Mouse (Mus musculus) midbrain, embryonic 15.5 days (tissue): ENCODE measurements around the gene Nsun4. TPM values are rescaled to one million over a fixed set of nuclear protein-coding genes. Genes with fewer than 3 reads are reported as not detected.

Experiments
- ATAC-seq: fragments of 200-750 bp; cut with Nextera tagmentation; replicated peaks from 2 replicates; pipeline ENCODE4 v1.8.0; 2017; ENCODE audit warnings: moderate TSS enrichment
- H3K27ac ChIP-seq: fragments of 300-500 bp; sonication (generic); 2 replicates; pipeline ENCODE4 v1.5.1; 2015; ENCODE audit warnings: mild to moderate bottlenecking, inconsistent platforms
- H3K27me3 ChIP-seq: fragments of 300-500 bp; sonication (generic); replicated peaks from 2 replicates; pipeline ENCODE4 v1.6.1; 2015; ENCODE audit warnings: inconsistent platforms
- H3K36me3 ChIP-seq: fragments of 300-500 bp; sonication (generic); replicated peaks from 2 replicates; pipeline ENCODE4 v1.6.1; 2015; ENCODE audit warnings: inconsistent platforms
- H3K4me1 ChIP-seq: fragments of 300-500 bp; sonication (generic); 2 replicates; pipeline ENCODE4 v1.6.1; 2015; ENCODE audit warnings: inconsistent platforms
- H3K4me2 ChIP-seq: fragments of 300-500 bp; sonication (generic); 2 replicates; pipeline ENCODE4 v1.6.1; 2015; ENCODE audit warnings: inconsistent platforms, mild to moderate bottlenecking, moderate library complexity
- H3K4me3 ChIP-seq: fragments of 300-500 bp; sonication (generic); 2 replicates; pipeline ENCODE4 v1.5.1; 2015; ENCODE audit warnings: mild to moderate bottlenecking, inconsistent platforms
- H3K9ac ChIP-seq: fragments of 300-500 bp; sonication (generic); 2 replicates; pipeline ENCODE4 v1.6.1; 2015; ENCODE audit warnings: mild to moderate bottlenecking, inconsistent platforms
- H3K9me3 ChIP-seq: fragments of 300-500 bp; sonication (generic); 2 replicates; pipeline ENCODE4 v1.6.1; 2016; ENCODE audit warnings: inconsistent platforms
- WGBS: fragments of 180-500 bp; shearing (Covaris S2); methylation state at CpG from one replicate; pipeline ENCODE4 v1.1.7; 2015; ENCODE audit warnings: mixed read lengths; 5-methylcytosine and 5-hydroxymethylcytosine counted together
- polyA plus RNA-seq: library from polyadenylated mRNA; unstranded; fragments of >200 nt; fragmentation: Nextera tagmentation; extraction: Ambion mirVana; gene quantifications from 2 replicates; pipeline ENCODE4 v1.2.1, GENCODE M21; 2015

Nsun4 gene
- 12.3 and 13.5 TPM in 2 replicates for polyA plus RNA-seq

- under 1% methylated on average over 35 of the region's 35 CpGs for WGBS
- Histone ChIP-seq H3K4me2 (peak within 1 kb of the TSS; percentile 65), H3K36me3 (no peaks in the 10 kb centered on the region), H3K9ac (peak within 1 kb of the TSS; percentile 54), H3K4me3 (peak within 1 kb of the TSS; percentile 67), H3K9me3 (no peaks in the 10 kb centered on the region), H3K27me3 (no peaks in the 10 kb centered on the region), H3K27ac (peak within 1 kb of the TSS; percentile 85), H3K4me1 (peaks cover 17% of the 10 kb centered on the region; the same call in 1 of the 2 replicates)
- peak; percentile 95 for ATAC-seq
Measured at GRCm38 (mm10) chr4:116053399-116053961, at the start of gene Nsun4. Gene Nsun4 (minus strand): TSS chr4:116053876.

- no peak overlapping the region for H3K9ac ChIP-seq
- no peak for ATAC-seq
- H3K27me3 ChIP-seq = no peaks in the 10 kb centered on the region
- WGBS = 84% methylated on average over 7 of the region's 7 CpGs
- no peak overlapping the region for H3K4me2 ChIP-seq
- H3K4me1 ChIP-seq = no peaks in the 10 kb centered on the region
- no peak overlapping the region for H3K27ac ChIP-seq
- no peaks in the 10 kb centered on the region for H3K9me3 ChIP-seq
- H3K36me3 ChIP-seq = peaks cover 27% of the 10 kb centered on the region
- H3K4me3 ChIP-seq = no peak overlapping the region
Measured at GRCm38 (mm10) chr4:116100959-116101358, 47.3 kb upstream of the Nsun4 start.

GRCm38 (mm10) chr4:116097211-116097610 is 43.5 kb upstream of the Nsun4 start:
- peaks cover 52% of the 10 kb centered on the region for H3K36me3 ChIP-seq
- 90% methylated on average over 8 of the region's 8 CpGs for WGBS
- no peak overlapping the region for H3K27ac ChIP-seq
- no peak overlapping the region for H3K4me3 ChIP-seq
- no peak for ATAC-seq
- no peaks in the 10 kb centered on the region for H3K4me1 ChIP-seq
- no peaks in the 10 kb centered on the region for H3K27me3 ChIP-seq
- no peak overlapping the region for H3K4me2 ChIP-seq
- H3K9ac ChIP-seq = no peak overlapping the region
- no peaks in the 10 kb centered on the region for H3K9me3 ChIP-seq

- WGBS = 92% methylated on average over 10 of the region's 10 CpGs
- Histone ChIP-seq H3K9ac (no peak overlapping the region), H3K4me3 (no peak overlapping the region), H3K36me3 (peaks cover 59% of the 10 kb centered on the region), H3K27ac (no peak overlapping the region), H3K27me3 (no peaks in the 10 kb centered on the region), H3K4me2 (no peak overlapping the region), H3K9me3 (no peaks in the 10 kb centered on the region), H3K4me1 (no peaks in the 10 kb centered on the region)
- ATAC-seq = no peak
Measured at GRCm38 (mm10) chr4:116096291-116096690, 42.6 kb upstream of the Nsun4 start.

GRCm38 (mm10) chr4:116088510-116089249 is 35.0 kb upstream of the Nsun4 start:
- WGBS = 90% methylated on average over 23 of the region's 23 CpGs
- no peak for ATAC-seq
- no peak overlapping the region for H3K27ac ChIP-seq
- no peak overlapping the region for H3K9ac ChIP-seq
- no peak overlapping the region for H3K4me2 ChIP-seq
- peaks cover 58% of the 10 kb centered on the region for H3K36me3 ChIP-seq
- H3K9me3 ChIP-seq = no peaks in the 10 kb centered on the region
- H3K4me1 ChIP-seq = no peaks in the 10 kb centered on the region
- no peak overlapping the region for H3K4me3 ChIP-seq
- H3K27me3 ChIP-seq = no peaks in the 10 kb centered on the region

- Histone ChIP-seq H3K4me2 (peak overlapping the region; percentile 80), H3K27me3 (no peaks in the 10 kb centered on the region), H3K27ac (no peak overlapping the region; the same call in 1 of the 2 replicates), H3K4me3 (peak overlapping the region; percentile 88), H3K9ac (peak overlapping the region; percentile 95), H3K4me1 (peaks cover 33% of the 10 kb centered on the region), H3K36me3 (peaks cover 16% of the 10 kb centered on the region), H3K9me3 (no peaks in the 10 kb centered on the region)
- 61% methylated on average over 3 of the region's 3 CpGs for WGBS
- no peak for ATAC-seq
Measured at GRCm38 (mm10) chr4:116077240-116078095, 23.8 kb upstream of the Nsun4 start.

- Histone ChIP-seq H3K9me3 (no peaks in the 10 kb centered on the region), H3K4me1 (peaks cover 37% of the 10 kb centered on the region), H3K27me3 (no peaks in the 10 kb centered on the region), H3K4me2 (peak overlapping the region; percentile 80), H3K9ac (peak overlapping the region; percentile 95), H3K4me3 (peak overlapping the region; percentile 88), H3K36me3 (peaks cover 13% of the 10 kb centered on the region), H3K27ac (peak overlapping the region; percentile 95)
- peak; percentile 26 for ATAC-seq
- 2% methylated on average over 37 of the region's 37 CpGs for WGBS
Measured at GRCm38 (mm10) chr4:116076369-116077231, 22.9 kb upstream of the Nsun4 start.

GRCm38 (mm10) chr4:116075631-116076368 is 22.1 kb upstream of the Nsun4 start:
- Histone ChIP-seq H3K9ac (peak overlapping the region; percentile 95), H3K36me3 (peaks cover 5% of the 10 kb centered on the region), H3K4me3 (peak overlapping the region; percentile 88), H3K9me3 (no peaks in the 10 kb centered on the region), H3K27ac (peak overlapping the region; percentile 95), H3K27me3 (no peaks in the 10 kb centered on the region), H3K4me1 (peaks cover 37% of the 10 kb centered on the region), H3K4me2 (peak overlapping the region; percentile 80)
- peak; percentile 80 for ATAC-seq
- under 1% methylated on average over 76 of the region's 77 CpGs for WGBS

GRCm38 (mm10) chr4:116074861-116075620 is 21.4 kb upstream of the Nsun4 start, which contains the start of the genes Uqcrh and Lrrc41:
Gene Uqcrh (minus strand): TSS chr4:116075071.
Gene Lrrc41 (plus strand): TSS chr4:116075269.
- peak; percentile 95 for ATAC-seq
- Histone ChIP-seq H3K9me3 (no peaks in the 10 kb centered on the region), H3K36me3 (no peaks in the 10 kb centered on the region), H3K27ac (peak within 1 kb of the TSS; percentile 95), H3K4me3 (peak within 1 kb of the TSS; percentile 88), H3K4me1 (peaks cover 37% of the 10 kb centered on the region), H3K4me2 (peak within 1 kb of the TSS; percentile 80), H3K9ac (peak within 1 kb of the TSS; percentile 95), H3K27me3 (no peaks in the 10 kb centered on the region)
- WGBS = under 1% methylated on average over 55 of the region's 55 CpGs

- no peaks in the 10 kb centered on the region for H3K9me3 ChIP-seq
- WGBS = 2% methylated on average over 8 of the region's 8 CpGs
- H3K4me3 ChIP-seq = peak overlapping the region; percentile 88
- H3K4me1 ChIP-seq = peaks cover 37% of the 10 kb centered on the region
- H3K27me3 ChIP-seq = no peaks in the 10 kb centered on the region
- H3K9ac ChIP-seq = peak overlapping the region; percentile 95
- H3K36me3 ChIP-seq = peaks cover 3% of the 10 kb centered on the region; the same call in 1 of the 2 replicates
- no peak for ATAC-seq
- peak overlapping the region; percentile 80 for H3K4me2 ChIP-seq
- H3K27ac ChIP-seq = peak overlapping the region; percentile 95; the same call in 1 of the 2 replicates
Measured at GRCm38 (mm10) chr4:116074145-116074675, 20.5 kb upstream of the Nsun4 start.
